Comparison of ENCODE assay signal across 8 mouse cellular contexts in the genomic region with DNA sequence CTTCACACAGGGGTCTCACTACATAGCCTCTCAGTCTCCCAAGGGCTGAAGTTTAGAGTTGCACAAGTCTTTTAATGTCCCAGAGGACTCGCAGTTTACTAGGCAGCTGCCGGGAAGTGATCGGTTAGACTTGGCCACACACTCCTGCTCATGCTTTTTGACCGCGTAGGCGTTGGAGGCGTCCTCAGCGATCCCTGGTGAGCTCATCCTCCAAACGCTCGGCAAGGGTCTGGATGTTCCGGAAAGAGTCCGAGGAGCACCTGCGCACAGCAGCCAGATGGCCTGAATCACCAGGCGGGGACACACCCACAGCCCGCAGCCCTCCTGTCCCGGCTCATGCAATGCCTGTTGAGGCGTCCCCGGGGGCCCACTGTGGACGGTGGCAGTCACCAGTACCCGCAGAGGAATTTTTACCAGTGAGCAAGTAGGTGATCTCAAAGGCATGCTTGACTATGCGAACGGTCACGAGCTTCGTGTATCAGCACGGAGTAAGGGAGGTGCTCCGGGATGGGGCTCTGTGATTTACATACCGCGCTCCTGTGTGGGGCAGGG.
DNase-seq lines count a peak whose midpoint lies in the region.

No protein-coding gene starts in this region.

- DNase-seq in right cerebral cortex, adult 18-20 months, result peak; percentile 51
- DNase-seq in right cerebral cortex, postnatal 14 days, result no peak
- peak; percentile 55 for DNase-seq in embryo, embryonic 9.5 days (ENCODE audit: extremely low spot score)
- peak; percentile 88 to 91 for DNase-seq in heart, adult 9 months (ENCODE audit: low spot score in 2 of 2)
- peak; percentile 63 for DNase-seq in kidney, adult 9 months
- DNase-seq in lung, postnatal 10 days, result peak; percentile 77
- peak; percentile 90 for DNase-seq in skeletal muscle tissue, adult 2 months (ENCODE audit: low read depth, low spot score)
- DNase-seq in frontal cortex, postnatal 36 days (ENCODE audit: low spot score in 2 of 2), result no peak

Comparison
In these comparisons a context has a peak if more than half of its experiments do, and no peak if none do; other contexts are left out.
1. DNase-seq: peak in right cerebral cortex, adult 18-20 months (single experiment), embryo, embryonic 9.5 days (single experiment), heart, adult 9 months (2 of 2), kidney, adult 9 months (single experiment), lung, postnatal 10 days (single experiment) and skeletal muscle tissue, adult 2 months (single experiment); none in right cerebral cortex, postnatal 14 days (single experiment) and frontal cortex, postnatal 36 days (0 of 2).